Mouse (Mus musculus) hematopoietic stem cell, adult 5-6 weeks (primary cell): ENCODE results near the gene Fndc3b. TPM values are rescaled to one million over a fixed set of nuclear protein-coding genes. Genes with fewer than 3 reads are reported as not detected.
"Not testable (repeated sequence)": the region's sequence is repeated elsewhere in the genome, so short reads cannot be mapped to it uniquely, and the experiment has no call there.

Source experiments
- ATAC-seq, 2 experiments: fragments of 125-278 bp in 1 of 2; replicated peaks in 1 of 2; 2 replicates each; pipeline ENCODE4 v1.8.0; 2016 to 2017; ENCODE audit warnings: inconsistent platforms in 2 of 2, mild to moderate bottlenecking in 2 of 2, moderate number of reproducible peaks in 2 of 2, low read depth in 1 of 2, moderate TSS enrichment in 1 of 2; ENCODE audit not compliant: low FRiP score in 2 of 2, poor library complexity in 2 of 2, severe bottlenecking in 2 of 2, insufficient read depth in 1 of 2, low TSS enrichment in 1 of 2
- total RNA-seq: library from RNA; stranded (forward); fragments of 172-1452, 232-1000 nt; gene quantifications from 2 replicates; pipeline ENCODE4 v1.2.3, GENCODE M21; 2017

The Fndc3b gene
- total RNA-seq, 1 experiment from 2014 or later: 6.5 TPM

- ATAC-seq: no peak
These were observed 229.4 kb downstream of the Fndc3b start for GRCm38 (mm10) chr3:27481738-27482137.

DNA sequence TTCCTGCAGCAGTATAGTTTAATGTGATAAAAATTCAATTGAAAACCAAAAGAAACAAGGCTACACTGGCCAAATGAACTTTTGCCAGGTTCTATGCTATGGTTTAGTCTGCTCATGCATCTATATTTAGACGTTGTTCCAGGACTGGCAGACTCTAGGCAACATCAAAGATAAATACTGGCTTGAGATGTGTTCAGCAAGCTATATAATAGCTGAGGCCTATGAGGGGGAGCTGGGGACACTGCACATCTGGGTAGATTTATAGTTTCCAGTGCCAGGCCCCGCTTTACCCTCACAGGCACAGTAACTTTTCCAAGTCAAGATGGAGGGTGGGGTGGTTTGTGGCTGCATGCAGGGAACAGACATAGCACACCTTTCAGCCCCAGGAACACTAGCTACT lies 231.7 kb downstream of the Fndc3b start:
- no peak for ATAC-seq

- ATAC-seq: no peak
These were observed 232.4 kb downstream of the Fndc3b start for GRCm38 (mm10) chr3:27478563-27479156.

GRCm38 (mm10) chr3:27477749-27478148 lies 233.4 kb downstream of the Fndc3b start:
- ATAC-seq: not testable (repeated sequence)

DNA sequence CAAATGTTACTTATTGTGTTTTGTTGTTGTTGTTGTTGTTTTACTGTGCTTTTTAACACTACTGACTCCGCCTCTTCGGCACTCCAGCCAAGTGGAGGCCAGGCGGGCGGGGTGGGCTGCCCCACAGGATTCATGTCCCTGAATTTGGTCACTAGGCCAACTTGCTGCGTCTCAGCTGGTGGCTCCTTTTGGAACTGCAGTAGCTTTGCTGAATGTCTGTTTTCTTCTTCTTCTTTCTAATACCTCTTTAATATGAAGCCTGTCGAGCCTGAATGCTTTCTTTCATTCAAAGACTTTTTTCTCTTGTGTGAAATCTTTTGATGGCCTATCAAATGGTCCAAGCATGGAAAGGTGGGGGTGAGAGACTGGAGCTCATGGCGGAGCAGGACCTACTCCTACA lies 235.2 kb downstream of the Fndc3b start:
- ATAC-seq: no peak

GRCm38 (mm10) chr3:27473801-27474599 lies 237.1 kb downstream of the Fndc3b start:
- no peak for ATAC-seq

DNA sequence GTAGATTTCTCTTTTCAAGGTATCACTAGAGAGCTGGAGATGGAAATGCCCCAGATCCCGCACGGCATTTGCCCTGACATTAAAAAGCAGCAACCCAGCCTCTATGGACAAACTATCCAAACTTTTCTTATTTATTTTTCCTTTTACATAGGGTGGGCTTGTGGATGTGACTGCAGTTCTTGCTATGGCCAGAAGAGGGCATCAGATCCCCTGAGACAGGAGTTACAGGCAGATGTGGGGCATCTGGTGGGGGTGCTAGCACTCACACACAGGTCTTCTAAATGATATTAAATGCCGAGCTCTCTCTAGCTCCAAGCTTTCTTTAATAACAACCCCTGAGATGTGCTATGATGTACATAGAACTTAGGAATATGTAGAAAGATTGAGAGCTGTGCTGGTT lies 238.3 kb downstream of the Fndc3b start:
- no peak for ATAC-seq

DNA sequence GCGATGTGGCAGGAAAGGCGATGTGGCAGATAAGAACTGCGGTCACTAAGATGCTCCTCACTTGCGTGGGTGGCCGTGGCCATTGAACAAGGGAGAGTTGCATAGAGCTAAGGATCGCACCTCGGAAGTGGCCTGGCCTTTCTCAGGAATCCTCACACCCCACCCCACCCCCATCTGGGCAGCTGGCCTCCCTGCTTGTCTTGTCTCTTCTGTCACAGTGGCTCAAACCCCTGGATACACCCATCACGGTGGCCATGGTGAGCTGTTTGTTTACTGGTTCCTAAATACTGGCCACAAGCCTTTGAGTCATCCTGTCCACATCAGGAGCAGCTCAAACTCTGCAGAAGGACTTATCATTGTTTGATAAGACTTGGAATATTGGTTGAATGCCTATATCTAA lies 240.3 kb downstream of the Fndc3b start:
- ATAC-seq: no peak

GRCm38 (mm10) chr3:27469971-27470370 lies 241.1 kb downstream of the Fndc3b start:
- ATAC-seq: no peak

GRCm38 (mm10) chr3:27467505-27468020 lies 243.5 kb downstream of the Fndc3b start:
- no peak for ATAC-seq

DNA sequence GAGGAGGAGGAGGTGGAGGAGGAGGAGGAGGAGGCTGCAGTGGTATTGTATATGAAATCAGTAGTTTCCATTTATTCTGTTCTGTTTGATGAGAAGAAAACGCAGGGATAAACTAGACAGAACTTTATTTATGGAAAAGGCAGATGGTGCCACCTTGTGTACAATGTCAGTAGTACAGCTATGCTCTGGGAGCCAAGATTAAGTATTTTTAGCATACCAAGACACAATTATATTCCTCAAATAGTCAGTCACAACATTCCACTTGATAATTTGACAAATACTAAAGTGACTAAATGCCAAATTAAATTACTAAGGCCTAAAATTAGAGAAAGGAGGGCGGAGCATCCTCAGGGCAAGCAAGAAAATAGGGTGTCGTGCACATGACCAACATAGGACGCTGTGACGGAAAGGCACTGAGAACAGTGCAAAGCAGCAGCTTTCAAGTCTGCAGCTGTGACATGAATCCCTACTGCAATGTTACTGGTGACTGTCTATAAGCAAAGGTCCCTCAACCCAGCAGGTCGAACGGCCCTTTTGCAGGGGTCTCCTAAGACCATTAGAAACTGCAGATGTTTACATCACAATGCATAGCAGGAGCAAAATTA lies 244.7 kb downstream of the Fndc3b start:
- peak in 1 of 2 experiments; percentile 56; a peak in 1 of 4 replicates for ATAC-seq

DNA sequence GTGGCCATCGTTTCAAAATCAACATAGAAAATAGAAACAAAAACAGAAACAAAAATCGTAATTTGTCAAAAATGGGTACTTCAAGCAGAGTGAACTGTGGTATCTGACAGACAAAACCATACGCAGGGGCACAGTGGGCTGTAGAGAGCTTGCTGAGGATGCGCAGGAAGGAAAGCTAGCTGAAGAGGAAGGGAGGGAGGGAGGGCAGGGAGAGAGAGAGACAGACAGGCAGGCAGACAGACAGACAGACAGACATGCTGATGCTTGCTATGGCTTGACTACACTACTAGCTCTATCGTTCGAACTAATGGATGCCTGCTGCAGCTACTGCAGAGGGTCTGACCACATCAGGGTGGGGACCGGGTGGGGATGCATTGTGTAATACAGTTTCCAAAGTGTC lies 247.7 kb downstream of the Fndc3b start:
- ATAC-seq: no peak

DNA sequence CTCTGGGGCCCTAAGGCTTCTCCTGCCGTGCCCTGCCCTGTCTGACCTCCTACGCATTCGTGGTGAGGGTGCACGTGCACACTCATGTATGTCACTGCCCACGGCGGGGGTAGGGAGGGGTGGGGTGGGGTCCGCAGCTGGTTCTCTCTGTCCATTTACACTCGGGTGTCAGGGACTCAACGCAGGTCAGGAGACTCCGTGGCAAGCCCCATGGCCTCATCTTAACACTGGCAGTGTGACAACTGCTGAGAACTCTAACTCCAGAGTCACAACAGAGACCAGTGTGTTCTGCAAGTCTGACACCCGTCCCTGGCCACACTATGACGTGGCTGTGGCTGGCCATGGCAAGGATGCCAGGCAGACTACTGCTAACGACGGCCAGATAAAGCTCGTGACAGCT lies 248.2 kb downstream of the Fndc3b start:
- no peak for ATAC-seq

- ATAC-seq: no peak
These were observed 248.7 kb downstream of the Fndc3b start for GRCm38 (mm10) chr3:27462316-27462902.

DNA sequence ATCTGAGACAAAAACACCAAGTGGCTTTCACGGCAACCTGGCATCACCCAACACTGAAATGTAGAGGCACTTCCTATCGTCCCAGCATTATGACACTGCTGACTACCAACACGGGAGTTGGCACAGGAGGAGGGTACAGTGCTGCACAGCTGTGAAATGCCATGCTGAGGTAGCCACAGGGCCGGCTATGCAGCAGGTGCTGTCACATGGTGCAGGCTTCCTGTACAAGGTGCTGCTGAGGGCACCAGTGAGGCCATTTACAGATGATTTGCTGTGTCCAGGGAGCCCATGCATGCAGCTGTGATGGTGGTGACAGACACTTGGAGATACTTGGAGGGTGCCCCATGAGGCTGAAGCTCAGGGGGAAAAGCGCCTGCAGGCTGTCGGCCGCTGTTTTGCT lies 249.2 kb downstream of the Fndc3b start:
- no peak for ATAC-seq

GRCm38 (mm10) chr3:27461037-27461436 lies 250.1 kb downstream of the Fndc3b start:
- peak; percentile 77 to 88; a peak in 3 of 4 replicates for ATAC-seq

DNA sequence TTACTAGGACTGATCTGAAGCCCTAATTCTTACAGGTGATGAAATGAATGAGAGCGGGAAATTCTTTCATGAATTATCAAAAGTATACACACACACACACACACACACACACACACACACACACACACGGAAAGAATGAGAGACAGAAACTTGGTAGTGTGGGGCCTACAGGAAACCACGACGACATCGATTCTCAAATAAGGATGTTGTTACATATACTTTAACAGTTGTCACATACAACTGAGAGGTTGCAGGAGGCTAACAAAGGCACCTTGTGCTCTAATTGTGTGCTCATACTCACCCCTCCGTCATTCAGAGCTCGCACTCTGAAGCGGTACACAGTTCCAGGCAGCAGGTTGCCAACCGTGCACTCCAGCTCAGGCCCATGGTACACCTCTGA lies 252.7 kb downstream of the Fndc3b start:
- no peak for ATAC-seq

GRCm38 (mm10) chr3:27456514-27456913 lies 254.6 kb downstream of the Fndc3b start:
- ATAC-seq: no peak
